Mouse (Mus musculus): ENCODE results near the gene Ddb2.

DNA sequence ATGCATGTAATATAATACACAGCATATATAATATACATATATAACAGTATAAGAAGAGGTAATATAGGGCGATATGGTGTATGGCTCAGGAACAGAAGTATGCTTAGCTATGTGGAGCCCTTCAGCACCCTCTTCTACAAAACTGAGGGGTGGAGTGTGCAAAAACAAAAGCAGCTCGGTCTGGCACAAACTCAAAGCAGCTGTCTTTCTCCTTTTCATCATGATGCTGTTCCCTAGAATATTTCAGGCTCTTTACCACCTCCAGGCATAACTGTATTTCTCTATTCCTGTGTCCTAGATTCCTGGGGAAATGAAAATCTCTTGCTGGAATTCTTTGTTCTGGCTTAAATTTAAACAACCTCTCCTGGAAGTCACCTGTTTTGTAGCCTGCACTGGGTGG lies 7.0 kb downstream of the Ddb2 start:
- TF ChIP-seq CTCF (IDR thresholded peaks at IDR 0.05; ENCODE audit: extremely low read depth, insufficient read length, insufficient replicate concordance, low read depth, low read length) (no peak), POLR2A (IDR thresholded peaks at IDR 0.05; ENCODE audit: low read depth, low read length) (no peak)

All from small intestine, adult 2 months (tissue).